Mouse (Mus musculus) MEL-GATA-1-ER (cell line): ENCODE results near the gene Iqck.

Experiments used
- DNase-seq: peaks from one replicate; pipeline ENCODE4 v3.0.0-alpha.2; 2012; ENCODE audit warnings: low read depth; ENCODE audit errors: extremely low read depth

Gene Iqck

DNA sequence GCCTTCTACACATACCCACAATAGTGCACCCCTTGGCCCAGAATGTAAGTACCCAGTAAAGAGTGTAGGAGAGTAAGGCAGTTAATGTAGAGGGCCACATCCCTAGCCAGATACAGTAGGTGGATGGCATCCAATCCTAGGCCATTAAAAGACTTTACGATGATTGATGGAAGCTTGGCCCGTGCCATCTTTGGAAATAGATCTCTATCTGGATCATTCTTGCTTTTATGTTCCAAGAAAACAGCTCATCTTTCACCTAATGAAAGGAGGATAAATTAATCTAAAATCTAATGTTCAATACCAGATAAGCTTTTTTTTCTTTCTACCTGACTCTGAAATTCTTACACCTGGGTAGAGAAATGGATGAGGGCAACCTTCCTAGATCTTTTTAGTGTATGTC, 55.6 kb downstream of the Iqck start:
- no peak for DNase-seq

- DNase-seq: no peak
Measured at GRCm38 (mm10) chr7:118911571-118911970, 56.0 kb downstream of the Iqck start.

DNA sequence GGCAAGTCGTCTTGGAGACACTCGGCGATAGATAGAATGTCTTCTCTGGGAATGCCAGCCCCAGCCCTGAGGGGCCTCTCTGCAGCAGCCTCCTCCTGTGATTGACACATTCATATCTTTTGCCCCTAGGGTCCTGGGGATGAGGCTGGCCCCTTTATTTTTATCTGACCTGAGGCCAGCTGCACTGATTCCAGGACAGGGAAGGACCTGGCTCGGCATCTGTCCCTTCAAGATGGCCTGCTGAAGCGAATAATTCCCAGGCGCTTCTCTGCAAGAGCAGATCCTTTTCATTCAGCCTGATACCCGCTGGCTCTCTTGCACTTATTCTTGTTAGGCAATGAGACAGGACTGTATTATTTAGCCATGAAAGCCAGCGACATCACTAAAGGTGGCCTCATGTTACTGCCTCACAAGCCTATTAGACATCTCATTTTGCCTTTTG, 56.5 kb downstream of the Iqck start:
- no peak for DNase-seq

DNA sequence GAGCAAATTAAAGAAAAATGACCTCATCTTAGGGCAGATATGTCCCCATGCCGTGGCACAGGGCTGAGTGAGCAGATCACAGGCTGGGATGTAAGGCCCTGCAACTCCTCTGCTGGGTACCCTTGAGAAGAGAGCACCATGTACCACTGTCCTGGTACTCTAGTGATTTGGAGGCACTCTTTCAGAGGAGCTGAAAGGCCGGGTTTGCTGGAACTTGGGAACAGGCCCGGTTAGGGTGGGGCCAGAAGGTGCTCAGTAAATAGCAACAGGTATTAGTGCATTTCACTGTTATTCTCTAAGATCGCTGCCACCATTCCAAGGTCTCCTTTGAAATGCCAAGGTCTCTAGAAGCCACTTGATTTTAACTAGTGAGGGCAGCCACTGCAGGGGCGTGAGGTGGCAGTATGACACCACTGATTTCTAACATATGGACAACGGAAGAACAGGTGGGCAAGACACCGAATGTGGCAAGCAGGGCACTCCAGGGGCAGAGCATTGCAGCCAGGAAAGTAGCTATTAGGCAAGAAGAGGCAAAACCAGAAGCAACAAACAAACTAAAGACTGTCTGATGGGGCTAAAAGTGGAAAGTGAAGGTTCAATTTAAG, 59.1 kb downstream of the Iqck start:
- no peak for DNase-seq

DNA sequence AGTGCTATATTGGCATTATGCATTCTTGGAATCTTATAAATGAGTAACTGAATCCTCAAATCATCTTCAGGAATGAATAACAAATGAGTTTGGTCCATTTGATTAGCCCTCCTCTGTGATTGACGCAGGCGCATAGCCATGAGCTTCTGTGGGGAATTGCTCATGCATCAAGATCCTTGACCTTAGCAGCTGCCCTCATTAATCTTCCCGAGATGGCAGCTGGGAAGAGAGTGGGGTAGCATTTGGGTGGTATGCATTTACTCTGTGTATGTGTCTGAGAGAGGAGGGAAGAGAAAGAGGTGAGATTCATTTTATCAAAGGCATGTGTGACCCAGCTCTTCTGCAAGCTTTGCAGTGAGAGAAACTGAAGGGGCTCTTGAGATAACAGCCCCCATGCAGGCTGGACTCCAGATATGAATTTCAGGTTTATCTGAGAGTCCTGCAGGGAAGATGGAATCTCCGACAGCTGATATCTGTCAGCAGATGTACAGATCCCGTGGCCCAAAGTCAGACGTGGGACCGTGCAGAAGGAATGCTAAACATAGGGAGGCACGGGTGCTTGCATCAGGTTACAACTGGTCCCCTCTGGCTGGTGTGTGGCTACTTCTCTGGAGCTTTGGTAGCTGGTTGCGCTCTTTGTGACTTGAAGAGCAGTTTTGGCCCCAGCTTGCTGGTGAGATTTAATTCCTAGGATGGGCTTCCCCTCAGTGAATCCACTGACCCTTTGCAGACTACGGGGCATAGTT, 63.9 kb downstream of the Iqck start:
- DNase-seq: no peak

DNA sequence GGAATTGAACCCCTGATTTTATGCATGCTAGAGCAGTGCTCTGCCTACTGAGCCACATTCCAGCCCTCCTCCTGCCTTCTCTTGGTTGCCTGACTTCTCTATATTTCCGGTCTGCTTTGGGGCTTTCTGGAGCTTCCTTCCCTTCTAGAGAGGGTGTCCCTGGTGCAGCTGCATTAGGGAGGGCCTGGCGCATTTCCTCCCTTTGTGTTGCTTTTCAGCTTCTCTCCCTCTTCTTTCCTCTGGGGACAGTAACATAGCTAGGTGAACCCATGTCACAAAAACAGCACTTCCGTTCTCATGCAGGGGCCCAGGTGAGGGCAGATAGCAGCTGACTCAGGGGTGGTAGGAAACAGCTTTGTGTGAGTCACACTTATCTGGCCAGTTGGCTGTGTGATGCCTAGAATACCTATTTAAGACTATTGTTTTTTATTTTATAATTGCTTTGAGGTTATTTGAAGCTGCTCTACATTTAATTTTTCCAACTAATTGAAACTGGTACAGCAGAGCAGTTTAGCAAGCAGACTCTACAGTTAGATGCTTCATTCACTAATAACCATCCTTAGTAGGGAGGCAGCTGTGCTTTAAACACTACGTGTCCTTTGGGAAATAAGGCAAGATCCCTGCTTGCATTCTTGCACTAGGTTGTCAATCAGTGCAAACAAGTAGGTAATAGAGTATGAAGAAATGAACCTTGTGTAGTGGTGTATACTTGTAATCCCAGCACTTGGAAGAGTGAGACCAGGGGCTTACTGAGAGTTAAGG, 67.1 kb downstream of the Iqck start:
- no peak for DNase-seq

DNA sequence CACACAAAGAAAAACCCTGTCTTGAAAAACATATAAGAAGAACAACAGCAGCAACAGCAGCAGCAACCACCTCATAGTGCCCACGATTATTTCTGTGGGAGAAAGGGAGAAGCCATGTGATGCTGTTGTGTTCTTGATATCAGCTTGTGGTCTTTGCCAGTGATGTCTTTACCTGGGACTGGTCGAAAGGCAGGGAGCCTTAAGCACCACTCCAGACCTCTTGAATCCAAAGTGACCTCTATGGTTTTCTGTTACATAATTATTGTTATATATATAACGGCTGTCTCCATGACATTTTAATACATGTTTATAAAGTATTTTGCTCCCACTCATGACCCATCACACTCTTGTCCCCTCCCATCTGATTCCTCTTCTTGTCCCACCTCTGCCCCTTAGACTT, 70.0 kb downstream of the Iqck start:
- DNase-seq: no peak

GRCm38 (mm10) chr7:118926516-118927260, 71.1 kb downstream of the Iqck start:
- DNase-seq: no peak

GRCm38 (mm10) chr7:118927279-118927678, 71.7 kb downstream of the Iqck start:
- no peak for DNase-seq

GRCm38 (mm10) chr7:118928316-118928715, 72.8 kb downstream of the Iqck start:
- no peak for DNase-seq

GRCm38 (mm10) chr7:118928916-118929315, 73.4 kb downstream of the Iqck start:
- no peak for DNase-seq

- DNase-seq: no peak
Measured at GRCm38 (mm10) chr7:118929601-118930311, 74.2 kb downstream of the Iqck start.

- no peak for DNase-seq
Measured at GRCm38 (mm10) chr7:118931502-118932395, 76.2 kb downstream of the Iqck start.

GRCm38 (mm10) chr7:118935306-118935705, 79.8 kb downstream of the Iqck start:
- DNase-seq: no peak

GRCm38 (mm10) chr7:118936844-118937243, 81.3 kb downstream of the Iqck start:
- DNase-seq: no peak

DNA sequence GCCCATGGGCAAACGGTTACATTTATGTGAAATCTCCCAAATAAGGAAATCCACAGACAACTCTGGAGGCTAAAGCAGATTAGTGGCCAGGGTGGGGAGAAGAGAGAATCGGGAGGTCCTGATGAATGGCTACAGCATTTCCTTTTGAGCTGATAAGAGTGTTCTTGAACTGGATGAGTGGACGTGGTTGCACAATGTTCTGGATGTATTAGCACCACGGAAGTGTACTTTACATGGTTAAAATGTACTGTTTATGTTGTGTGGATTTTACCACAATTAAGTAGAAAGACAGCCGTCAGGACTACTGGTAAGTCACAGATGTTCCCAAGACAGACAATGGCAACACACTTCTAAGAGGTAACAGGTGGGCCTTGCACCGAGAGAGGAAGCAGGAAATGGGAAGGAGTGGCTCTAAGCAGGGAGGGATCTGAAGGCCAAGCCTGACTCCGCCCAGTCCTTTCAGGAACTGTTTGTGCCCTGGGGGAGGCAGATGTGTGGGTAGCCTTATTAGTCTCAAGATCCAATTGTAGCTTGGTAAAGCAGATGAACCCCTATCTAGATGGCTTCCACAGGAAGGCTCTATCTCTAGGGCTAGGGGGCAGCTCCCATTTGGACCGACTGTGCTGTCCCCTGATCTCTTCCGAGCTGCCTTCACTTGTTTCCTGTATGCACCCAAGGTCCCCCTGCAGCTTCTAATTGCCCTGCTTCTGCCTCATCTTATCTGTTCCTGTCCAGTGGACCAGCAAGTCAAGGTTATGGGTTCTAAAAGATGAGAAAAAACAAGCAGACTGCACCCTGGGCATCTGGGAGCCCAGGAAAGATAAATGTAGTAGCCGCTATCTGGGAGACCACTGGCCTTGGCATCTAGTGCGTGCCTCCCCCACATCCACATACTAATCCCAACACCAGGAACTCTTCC, 82.2 kb downstream of the Iqck start:
- peak; percentile 64 for DNase-seq

GRCm38 (mm10) chr7:118942297-118942696, 86.7 kb downstream of the Iqck start:
- DNase-seq: no peak

- no peak for DNase-seq
Measured at GRCm38 (mm10) chr7:118943170-118943569, 87.6 kb downstream of the Iqck start.

DNA sequence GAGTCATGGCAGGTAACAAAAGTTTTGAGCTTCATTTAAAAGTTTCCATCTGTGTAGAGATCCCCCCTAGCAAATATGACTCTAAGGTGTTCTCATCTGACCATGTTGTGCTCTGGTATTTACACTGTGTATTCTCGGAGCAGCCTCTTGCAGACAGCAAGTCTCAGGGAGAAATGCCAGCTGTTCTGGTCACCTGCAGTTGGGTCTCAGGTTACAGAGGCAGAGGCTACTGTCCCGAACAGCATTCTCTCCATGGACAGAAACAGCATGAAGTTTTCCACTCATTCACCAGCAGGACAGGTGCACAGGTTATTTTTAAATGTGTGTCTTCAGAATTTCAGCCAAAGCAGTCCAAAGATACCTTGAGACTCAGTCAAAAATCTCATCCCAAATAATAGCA, 89.3 kb downstream of the Iqck start:
- no peak for DNase-seq
